Mouse (Mus musculus): Measurements from ENCODE around the gene Vgll4.
A peak's percentile ranks its signal among the peaks of the same experiment; 100 is the strongest.

Vgll4 gene

GRCm38 (mm10) chr6:114972988-114973387 is 3.2 kb upstream of the Vgll4 start:
- DNase-seq, result no peak

DNA sequence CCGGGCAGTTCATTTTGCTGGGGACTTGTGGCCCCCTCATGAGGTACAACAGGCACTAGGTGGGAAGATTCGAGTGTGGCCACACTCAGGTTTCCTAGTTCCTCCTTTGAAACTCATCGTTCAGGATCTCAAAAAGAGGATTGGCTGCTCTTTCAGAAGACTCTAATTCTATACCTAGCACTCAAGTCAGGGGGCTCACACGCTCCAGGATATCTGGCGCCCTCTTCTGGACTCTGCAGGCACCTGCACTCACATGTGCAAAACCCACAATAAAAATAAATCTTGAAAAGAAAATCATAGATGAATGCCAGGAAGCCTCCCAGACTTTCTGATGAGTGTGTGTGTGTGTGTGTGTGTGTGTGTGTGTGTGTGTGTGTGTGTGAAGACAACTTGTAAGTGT is 1.1 kb upstream of the Vgll4 start:
- no peak for DNase-seq

DNA sequence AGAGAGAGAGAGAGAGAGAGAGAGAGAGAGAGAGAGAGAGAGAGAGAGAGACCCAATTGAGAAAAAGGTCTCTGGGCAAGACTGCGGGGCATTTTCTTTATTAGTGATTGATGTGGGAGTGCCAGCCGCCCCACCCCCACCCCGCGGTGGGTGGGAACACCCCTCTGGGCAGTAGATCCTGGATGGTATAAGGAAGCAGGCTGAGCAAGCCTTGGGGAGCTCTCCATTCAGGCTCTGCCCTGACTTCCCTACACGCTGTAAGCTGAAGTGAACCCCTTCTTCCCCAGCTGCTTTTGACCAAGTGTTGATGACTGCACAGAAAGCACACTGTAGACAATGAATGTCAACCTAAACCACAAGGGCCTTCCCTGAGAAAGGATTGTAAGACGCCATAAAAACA is 592 bp upstream of the Vgll4 start:
- DNase-seq, result no peak

GRCm38 (mm10) chr6:114968361-114969212 is 1.2 kb downstream of the Vgll4 start:
- peak; percentile 91 to 96 for DNase-seq

DNA sequence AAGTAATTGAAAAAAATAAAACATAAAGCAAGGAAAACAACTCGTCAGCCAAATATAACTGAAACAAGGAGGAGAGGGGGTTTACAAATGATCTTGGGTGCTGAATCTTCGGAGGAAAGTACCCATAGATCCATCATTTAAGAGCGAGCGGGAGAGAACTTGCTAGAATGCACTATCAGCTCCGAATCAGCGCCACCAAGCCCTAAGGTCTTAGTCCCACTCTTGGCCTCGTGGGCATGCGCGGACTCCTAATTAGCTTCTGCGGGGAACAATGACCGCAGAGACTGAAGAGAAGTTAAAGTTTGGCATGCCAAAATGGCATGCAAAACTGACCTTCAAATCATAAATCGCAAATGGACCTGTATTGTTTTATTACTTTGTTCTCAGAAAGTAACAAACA is 2.2 kb downstream of the Vgll4 start:
- DNase-seq, result no peak

DNA sequence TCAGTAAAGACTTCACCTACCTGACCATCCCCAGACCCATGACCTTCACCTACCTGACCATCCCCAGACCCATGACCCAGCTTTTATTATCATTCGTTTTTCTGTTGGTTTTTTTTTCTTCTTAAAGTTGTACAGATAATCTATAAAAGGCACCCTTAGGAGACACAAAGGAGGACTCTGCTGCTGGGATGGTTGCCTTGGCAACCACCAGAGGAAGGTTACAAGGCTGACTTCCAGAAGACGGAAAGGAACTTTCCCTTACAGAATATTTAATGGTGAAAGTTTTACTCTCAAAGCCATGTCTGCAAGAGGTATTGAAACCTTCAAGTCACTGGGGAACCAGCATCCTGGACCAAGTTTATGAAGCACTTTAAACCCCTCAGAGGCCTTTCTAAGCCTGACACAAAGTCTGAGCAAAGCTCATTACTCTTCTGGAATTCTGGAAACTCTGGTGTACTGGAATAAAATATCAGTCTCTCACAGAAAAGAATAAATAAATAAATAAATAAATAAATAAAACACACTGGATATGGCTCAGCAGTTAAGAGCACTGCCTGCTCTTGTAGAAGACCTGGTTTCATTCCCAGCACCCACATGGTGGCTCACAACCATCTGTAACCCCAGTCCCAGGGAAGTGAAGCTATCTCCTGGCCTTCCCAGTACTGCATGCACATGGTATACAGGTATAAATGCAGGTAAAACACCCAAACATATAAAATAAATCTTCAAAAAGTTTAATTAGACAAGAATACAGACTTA is 3.2 kb downstream of the Vgll4 start:
- DNase-seq, result no peak

DNA sequence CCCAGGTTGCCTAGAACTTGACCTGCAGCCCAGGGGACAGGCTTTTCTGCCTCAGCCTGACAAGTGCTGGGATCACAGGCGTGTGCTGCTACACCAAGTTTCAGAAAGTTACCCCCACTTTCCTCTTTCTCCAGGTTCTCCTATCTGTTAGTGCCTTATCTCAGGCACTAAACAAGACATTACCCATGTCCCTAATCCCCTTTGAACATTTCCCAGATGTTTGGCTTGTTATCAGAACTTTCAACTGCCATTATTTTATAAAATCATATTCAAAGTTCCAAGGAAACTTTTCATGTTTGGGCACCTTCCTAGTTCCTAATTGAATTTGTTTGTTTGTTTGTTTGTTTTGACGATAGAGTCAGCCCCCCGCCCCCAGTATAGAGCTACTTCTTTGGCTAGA is 4.0 kb downstream of the Vgll4 start:
- no peak for DNase-seq

DNA sequence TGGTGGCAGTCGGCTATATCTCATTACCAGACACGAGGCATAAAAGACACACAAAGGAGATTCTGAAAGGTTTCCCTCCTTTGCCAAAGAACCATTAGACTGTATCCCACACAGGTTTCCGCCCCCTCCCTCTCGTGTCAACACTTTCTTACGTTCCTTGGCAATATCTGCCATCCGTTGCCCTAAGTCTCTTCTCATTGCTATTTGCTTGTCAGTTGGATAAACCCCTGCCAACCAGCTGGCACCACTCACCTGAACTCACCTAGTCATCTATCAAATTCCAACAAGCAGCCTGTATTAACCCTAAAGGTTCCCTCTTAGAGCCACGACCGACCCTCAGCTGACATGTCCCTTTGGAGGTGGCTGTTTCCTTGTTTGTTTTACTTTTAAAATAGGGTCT is 4.4 kb downstream of the Vgll4 start:
- DNase-seq, result no peak

DNA sequence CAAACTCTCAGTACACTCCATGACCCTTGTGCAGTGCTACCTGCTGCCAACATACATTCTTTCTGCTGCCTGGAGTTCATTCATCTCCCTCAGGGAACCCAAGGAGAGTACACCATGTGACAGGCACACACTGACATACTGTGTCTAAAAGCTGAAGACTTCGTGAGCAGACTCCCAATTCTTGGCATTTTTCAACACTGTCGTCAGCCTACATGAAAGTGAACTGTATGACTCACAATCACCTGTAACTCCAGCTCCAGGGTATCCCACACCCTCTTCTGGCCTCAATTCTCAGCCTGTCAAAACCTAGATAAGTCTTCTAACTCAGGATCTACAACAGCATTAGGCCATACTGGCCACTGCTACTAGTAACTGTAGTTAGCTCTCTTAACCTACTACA is 5.6 kb downstream of the Vgll4 start:
- DNase-seq, result no peak

DNA sequence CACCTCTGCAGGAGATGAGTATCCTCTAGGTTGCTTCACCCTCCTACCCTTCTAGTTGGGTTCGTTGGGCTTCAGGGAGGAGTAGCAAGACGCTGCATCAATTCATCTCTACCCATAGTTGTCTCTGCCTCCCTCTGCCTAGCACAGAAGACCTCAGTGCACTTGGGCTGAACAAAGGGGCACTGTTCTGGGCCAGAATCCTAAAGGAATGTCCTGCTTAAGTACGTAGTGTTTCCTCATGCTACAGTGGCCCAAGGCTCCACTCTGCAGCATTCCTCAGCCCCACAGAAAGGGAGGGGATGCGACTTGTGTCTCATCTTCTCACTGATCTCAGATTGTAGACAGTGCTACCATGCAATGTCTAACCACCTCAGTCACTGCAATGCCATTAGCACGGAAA is 6.2 kb downstream of the Vgll4 start:
- DNase-seq, result peak in 1 of 2 experiments; percentile 7

DNA sequence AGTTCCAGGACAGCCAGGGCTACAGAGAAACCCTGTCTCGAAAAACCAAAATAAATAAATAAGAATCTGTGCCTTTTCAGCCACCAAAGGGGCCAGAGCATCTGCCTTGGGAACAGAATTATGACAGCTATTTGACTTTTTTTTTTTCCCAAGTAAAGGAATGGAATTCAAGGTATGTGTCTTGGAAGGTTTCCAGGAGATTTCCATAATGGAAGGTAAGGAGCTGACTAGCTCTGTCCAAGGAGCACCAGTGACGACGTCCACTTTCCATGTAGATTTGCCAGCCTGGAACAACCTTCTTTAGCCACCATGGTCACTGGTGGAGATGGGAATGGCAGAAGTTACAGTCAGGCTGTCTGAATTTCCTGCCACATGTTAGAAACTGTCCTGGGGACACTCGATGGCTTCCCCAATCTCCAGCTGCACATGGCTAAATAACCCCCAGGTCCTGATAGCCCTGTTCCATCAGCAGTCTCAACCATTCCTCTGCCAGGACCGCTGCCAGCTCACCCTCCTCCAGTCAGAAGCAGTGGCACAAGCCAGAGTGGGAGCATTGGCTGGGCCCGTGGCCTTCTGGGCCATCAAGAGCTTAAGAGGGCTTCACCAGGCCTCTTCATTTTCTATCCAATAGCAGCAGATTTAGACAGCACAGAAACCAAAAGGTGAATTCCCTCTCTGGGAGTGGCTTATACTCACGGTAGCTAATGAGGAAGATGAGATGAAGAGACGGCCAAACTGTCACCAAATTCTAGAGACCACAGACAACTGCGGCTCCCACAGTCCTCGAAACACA is 8.3 kb downstream of the Vgll4 start:
- DNase-seq, result peak; percentile 23 to 66

DNA sequence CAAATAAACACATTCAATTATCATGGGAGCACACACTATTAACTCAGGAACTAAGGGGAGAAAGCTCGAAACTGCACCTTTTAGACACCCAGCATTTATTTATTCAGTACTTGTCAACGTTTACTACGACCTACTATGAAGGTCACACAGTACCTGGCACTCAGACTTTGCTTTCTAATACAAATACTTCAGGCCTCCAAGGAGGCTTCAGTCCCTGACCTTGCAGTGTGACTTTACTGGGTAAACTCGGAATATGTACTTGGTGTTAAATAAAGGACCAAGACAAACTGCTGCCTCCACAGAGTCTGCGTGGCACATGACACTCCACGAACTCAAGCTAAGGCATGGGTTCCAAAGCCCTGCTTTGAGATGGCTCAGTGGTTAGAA is 10.8 kb downstream of the Vgll4 start:
- peak in 1 of 2 experiments; percentile 33 for DNase-seq

- no peak for DNase-seq
These were observed 11.4 kb downstream of the Vgll4 start for GRCm38 (mm10) chr6:114958249-114959011.

- no peak for DNase-seq
These were observed 12.0 kb downstream of the Vgll4 start for GRCm38 (mm10) chr6:114957756-114958155.

- DNase-seq, result no peak
These were observed 15.3 kb downstream of the Vgll4 start for GRCm38 (mm10) chr6:114954496-114954895.

DNA sequence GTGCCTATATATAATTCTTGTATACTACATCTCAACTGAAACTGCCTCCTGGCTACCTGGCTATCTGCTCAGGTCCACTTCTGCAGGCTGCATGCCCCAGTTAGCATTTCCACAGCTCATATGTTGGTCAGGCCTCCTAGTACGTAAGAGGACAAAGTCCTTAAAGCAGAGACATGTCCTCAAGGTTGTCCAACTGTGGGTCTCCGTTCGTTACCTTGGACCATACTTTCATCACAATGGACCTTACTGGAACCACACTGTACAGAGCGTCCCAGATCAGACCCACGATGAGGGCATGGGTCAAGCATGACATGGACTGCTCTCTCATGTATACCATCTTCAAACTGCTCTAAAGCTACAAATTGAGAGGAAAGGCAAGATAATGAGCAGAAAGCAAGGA is 16.2 kb downstream of the Vgll4 start:
- no peak for DNase-seq

DNA sequence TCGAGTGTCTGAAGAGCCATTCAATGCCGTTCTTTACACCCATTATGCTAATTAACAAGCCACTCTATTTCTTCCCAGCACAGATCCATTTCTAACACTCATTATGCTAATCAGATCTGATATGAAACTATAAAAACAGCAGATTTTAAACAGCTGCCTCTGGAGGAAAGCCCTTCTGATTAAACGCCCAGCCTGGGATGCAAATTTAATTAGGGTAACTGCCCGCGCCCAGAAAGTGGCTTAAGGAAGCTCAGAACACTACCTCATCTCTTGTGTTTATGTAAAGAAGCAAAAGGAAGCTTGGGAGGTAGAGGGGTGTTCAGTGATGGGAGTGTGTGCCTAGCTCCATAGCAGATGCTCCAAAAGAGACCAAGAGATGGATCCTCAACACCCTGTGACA is 17.4 kb downstream of the Vgll4 start:
- DNase-seq, result no peak

DNA sequence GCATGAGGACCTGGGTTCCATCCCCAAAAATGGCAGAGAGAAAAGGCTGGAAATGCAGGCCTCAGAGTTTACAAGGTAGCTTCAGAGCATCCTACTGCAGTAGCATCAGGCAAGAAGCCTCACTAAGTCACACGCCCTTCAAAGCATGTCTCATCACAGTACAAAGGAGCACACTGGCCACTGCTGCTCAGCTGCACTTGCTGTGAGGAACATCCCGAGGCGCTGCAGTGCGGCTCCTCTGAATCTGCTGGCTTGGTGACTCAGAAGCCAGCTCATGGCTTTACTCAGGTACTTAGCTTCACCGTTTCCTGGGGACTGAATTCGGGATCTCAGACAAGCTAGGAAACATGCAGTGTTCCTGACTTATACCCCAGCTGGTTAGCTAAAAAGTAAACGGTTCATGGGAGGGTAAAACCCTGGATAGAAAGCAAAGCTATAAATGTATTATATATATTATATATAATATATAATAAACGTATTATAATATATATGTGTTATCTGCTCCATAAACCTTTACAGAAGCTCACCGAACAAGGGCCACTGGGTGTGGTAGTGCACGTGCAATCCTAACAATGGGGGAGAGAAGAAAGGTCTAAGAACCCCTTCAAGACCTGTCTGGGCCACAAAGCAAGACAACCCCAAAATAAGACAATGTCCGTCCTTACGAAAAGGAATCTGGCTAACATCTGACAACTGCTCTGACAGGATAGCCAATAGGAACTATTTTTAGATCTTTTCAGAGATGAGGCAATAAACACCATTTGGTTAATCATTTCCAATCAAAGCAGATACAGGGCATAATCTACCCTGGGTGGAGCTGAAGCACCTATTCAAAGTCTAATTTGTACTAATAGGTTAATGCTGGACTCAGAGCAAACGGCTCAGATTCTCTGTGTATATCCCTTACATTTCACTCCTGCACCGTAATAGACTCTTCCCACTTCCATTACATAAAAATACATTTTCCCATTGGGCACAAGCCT is 25.0 kb downstream of the Vgll4 start:
- no peak for DNase-seq

- peak; percentile 48 to 67 for DNase-seq
These were observed 28.5 kb downstream of the Vgll4 start for GRCm38 (mm10) chr6:114941201-114941849.

DNA sequence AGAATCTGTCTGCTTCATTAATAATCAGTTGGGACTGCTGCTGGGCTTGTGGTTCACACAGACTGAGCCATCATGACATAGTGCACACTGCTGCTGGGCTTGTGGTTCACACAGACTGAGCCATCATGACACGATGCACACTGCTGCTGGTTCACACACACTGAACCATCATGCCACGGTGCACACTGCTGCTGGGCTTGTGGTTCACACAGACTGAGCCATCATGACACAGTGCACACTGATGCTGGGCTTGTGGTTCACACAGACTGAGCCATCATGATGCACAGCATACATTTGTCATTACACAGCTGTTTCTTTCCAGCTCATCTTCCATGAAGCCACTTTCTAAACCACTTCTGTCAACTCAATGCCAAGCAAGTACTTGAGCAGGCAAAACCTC is 30.1 kb downstream of the Vgll4 start:
- DNase-seq, result no peak

- no peak for DNase-seq
These were observed 32.9 kb downstream of the Vgll4 start for GRCm38 (mm10) chr6:114936941-114937313.

All from lung, postnatal 4 days (tissue).